Mouse (Mus musculus) neutrophil, adult 59 days (primary cell): ENCODE measurements around the gene Tgfbr3. TPM values are rescaled to one million over a fixed set of nuclear protein-coding genes. Genes with fewer than 3 reads are reported as not detected.

Experiments
- total RNA-seq, 2 experiments: library from RNA; stranded (reverse); gene quantifications; 1 replicate in 1 of 2; 2 replicates in 1 of 2; pipeline ENCODE4 v1.2.4; 2023

The Tgfbr3 gene
- total RNA-seq = 1 to 10 TPM in 1 of 2 experiments, under 1 TPM in 1; 0.84 to 4.3 TPM

DNA sequence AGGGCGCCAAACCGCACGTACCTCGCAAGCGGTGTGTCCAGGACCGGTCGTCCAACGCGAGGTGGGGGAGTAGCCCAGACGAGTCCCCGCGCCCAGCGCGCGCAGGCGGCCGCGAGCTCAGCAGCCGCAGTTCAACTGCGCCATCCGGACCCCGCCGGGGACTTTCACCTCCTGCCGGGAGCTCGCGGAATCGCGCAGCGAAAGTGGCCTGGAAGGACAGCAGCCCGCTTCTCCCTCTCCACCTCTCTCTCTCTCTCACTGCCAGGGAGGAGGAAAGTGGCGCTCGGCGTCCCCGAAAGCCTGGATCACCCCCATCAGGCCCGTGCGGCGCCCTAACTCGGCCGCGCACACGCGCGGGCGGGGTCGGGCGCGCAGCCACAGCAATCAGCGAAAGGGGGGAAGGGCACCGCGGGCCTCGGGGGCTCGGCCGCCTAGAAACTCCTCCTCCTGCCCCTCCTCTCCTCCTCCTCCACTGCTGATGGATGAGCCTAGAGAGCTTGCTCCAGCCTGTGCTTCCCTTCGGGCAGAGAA, at the start of gene Tgfbr3:
Tgfbr3 (minus strand) TSS at position 396 of the 531 bp plus-strand sequence.

DNA sequence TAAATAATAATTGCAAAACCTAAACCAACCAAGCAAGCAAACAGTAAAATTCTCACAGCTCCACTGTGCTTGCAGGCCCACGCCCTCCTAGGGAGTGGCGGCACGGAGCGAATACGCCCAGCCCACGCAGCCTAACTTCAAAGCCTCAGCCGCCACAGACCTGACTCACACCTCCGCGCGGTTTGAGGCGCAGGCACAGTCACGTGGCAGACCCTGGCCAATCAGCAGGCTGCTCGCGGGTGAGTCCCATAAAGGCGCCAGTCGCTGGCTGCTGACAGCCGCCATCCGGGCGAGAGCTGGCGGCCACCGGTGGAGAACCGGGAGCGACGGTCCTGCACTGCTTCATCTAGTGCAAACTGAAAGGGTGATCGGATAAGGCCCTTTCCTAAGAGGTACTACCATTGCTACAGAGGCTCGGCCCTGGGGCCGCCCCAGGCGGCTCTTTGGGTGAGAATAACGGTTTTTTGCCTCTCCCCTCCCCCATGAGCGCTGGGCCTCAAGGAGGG, 41.5 kb upstream of the Tgfbr3 start, which contains the start of gene Brdt:
Brdt (plus strand) TSS at position 244 of the 506 bp plus-strand sequence.

Other genes starting within 250 kb of the Tgfbr3 start
- gene Brdt, start 41.5 kb upstream of the Tgfbr3 start, total RNA-seq = under 1 TPM in 1 of 2 experiments, not detected in 1; 0.22 TPM
- not detected for gene Ephx4, start 113.1 kb upstream of the Tgfbr3 start, total RNA-seq
- gene Lpcat2b, start 141.9 kb upstream of the Tgfbr3 start, total RNA-seq = not detected
- gene Btbd8, start 148.4 kb upstream of the Tgfbr3 start, total RNA-seq = 1 to 10 TPM; 3.2 to 5.1 TPM
- gene Gm42669, start 218.0 kb upstream of the Tgfbr3 start, total RNA-seq = under 1 TPM in 1 of 2 experiments, not detected in 1; 0.13 TPM
- gene 1700028K03Rik, start 245.1 kb upstream of the Tgfbr3 start, total RNA-seq = not detected